Comparison of ENCODE assay signal across 8 mouse cellular contexts in genomic region chr11:7062566-7062965, GRCm38 (mm10). TPM values are rescaled to one million over a fixed set of nuclear protein-coding genes. Genes with fewer than 3 reads are reported as not detected.
DNase-seq lines count a peak whose midpoint lies in the region; ATAC-seq and TF ChIP-seq lines count a peak whose summit lies in the region.

No protein-coding gene starts in this region.

- H3K27me3 ChIP-seq in heart, embryonic 10.5 days (ENCODE audit: insufficient read depth, poor library complexity, severe bottlenecking), result peaks cover 92% of the 10 kb centered on the region
- 0 out of 2 replicates have a peak, but pooled peaks cover 2% of the 10 kb centered on the region for H3K27me3 ChIP-seq in heart, adult 2 months (ENCODE audit: control insufficient read depth, insufficient read depth, low read length)
- H3K27me3 ChIP-seq in limb, embryonic 12.5 days, result peaks cover 95% of the 10 kb centered on the region

- no peak for ATAC-seq in limb, embryonic 12.5 days (ENCODE audit: insufficient number of reproducible peaks, insufficient read depth, low FRiP score, low TSS enrichment, low read depth)
- ATAC-seq in CD4-positive, CD25-positive, alpha-beta regulatory T cell, adult 4 months, result no peak

- no peak for DNase-seq in heart, embryonic 10.5 days (ENCODE audit: low spot score)
- DNase-seq in heart, adult 2 months, result no peak
- DNase-seq in right cerebral cortex, adult 18-20 months, result peak; percentile 23
- DNase-seq in right cerebral cortex, postnatal 4 days, result no peak
- DNase-seq in adrenal gland, adult 2 months, result no peak
- no peak for DNase-seq in layer of hippocampus, postnatal 10 days (ENCODE audit: low spot score in 2 of 2)

- H3K36me3 ChIP-seq in heart, embryonic 10.5 days, result no peaks in the 10 kb centered on the region
- H3K36me3 ChIP-seq in heart, adult 2 months (ENCODE audit: control insufficient read depth, insufficient read depth, low read length), result no peaks in the 10 kb centered on the region
- no peaks in the 10 kb centered on the region for H3K36me3 ChIP-seq in limb, embryonic 12.5 days

- no peak for TF ChIP-seq POLR2A in heart, adult 2 months (IDR thresholded peaks at IDR 0.05; ENCODE audit: insufficient read depth, low read depth, low read length)

- no peak overlapping the region for H3K9ac ChIP-seq in heart, adult 2 months (ENCODE audit: low read depth, low read length)
- H3K9ac ChIP-seq in limb, embryonic 12.5 days (replicated peaks), result no peak overlapping the region; the same call in 1 of the 2 replicates

- WGBS in heart, embryonic 10.5 days, result 17% methylated on average over 10 of the region's 10 CpGs
- 21% methylated on average over 10 of the region's 10 CpGs for WGBS in heart, adult 2 months
- 12% methylated on average over 10 of the region's 10 CpGs for WGBS in limb, embryonic 12.5 days

- H3K9me3 ChIP-seq in heart, embryonic 10.5 days, result no peaks in the 10 kb centered on the region
- no peaks in the 10 kb centered on the region for H3K9me3 ChIP-seq in limb, embryonic 12.5 days

- TF ChIP-seq CTCF in heart, adult 2 months (IDR thresholded peaks at IDR 0.05), result no peak

- H3K4me3 ChIP-seq in heart, embryonic 10.5 days, result peak overlapping the region; percentile 76
- no peak overlapping the region for H3K4me3 ChIP-seq in heart, adult 2 months
- peak overlapping the region; percentile 57 for H3K4me3 ChIP-seq in limb, embryonic 12.5 days (replicated peaks)

- intact Hi-C loops in heart, adult 2 months (cut with DNase I), result no loop called here

- H3K27ac ChIP-seq in heart, embryonic 10.5 days, result peak overlapping the region; percentile 86; the same call in 1 of the 2 replicates
- H3K27ac ChIP-seq in heart, adult 2 months, result no peak overlapping the region
- H3K27ac ChIP-seq in limb, embryonic 12.5 days, result no peak overlapping the region

- no peaks in the 10 kb centered on the region for H3K79me2 ChIP-seq in heart, adult 2 months (replicated peaks; ENCODE audit: control insufficient read depth, insufficient read depth, low read length)

- peaks cover 29% of the 10 kb centered on the region for H3K4me1 ChIP-seq in heart, embryonic 10.5 days
- H3K4me1 ChIP-seq in heart, adult 2 months (ENCODE audit: control insufficient read depth, insufficient read depth, low read length), result no peaks in the 10 kb centered on the region
- H3K4me1 ChIP-seq in limb, embryonic 12.5 days (replicated peaks), result peaks cover 23% of the 10 kb centered on the region

- peak overlapping the region; percentile 79 for H3K4me2 ChIP-seq in limb, embryonic 12.5 days

- TF ChIP-seq EP300 in heart, adult 2 months (IDR thresholded peaks at IDR 0.05; ENCODE audit: insufficient read depth, low read depth, low read length), result no peak

RNA-seq across cellular contexts. Expression of gene Adcy1, which starts 0.7 kb away (rescaled TPM):
- 1.9 and 2.0 TPM in 2 replicates for polyA plus RNA-seq in heart, embryonic 10.5 days (2016; fragmentation: Nextera tagmentation; extraction: Ambion mirVana)
- 1 to 10 TPM; 1.2 to 1.6 TPM for total RNA-seq in heart, adult 2 months (2021)
- polyA plus RNA-seq in heart, adult 2 months (2012; rRNA removed), result 2.3 and 3.7 TPM in 2 replicates
- polyA plus RNA-seq in limb, embryonic 12.5 days (2016; fragmentation: Nextera tagmentation; extraction: Ambion mirVana), result 0.81 and 0.89 TPM in 2 replicates
- total RNA-seq in adrenal gland, adult 2 months (2021), result 1 to 10 TPM; 2.5 to 3.1 TPM
- polyA plus RNA-seq in adrenal gland, adult 2 months (2012; rRNA removed), result 1.0 and 1.1 TPM in 2 replicates
- total RNA-seq in layer of hippocampus, postnatal 10 days (2021), result 100 to 1,000 TPM; 191 to 208 TPM
- not detected for polyA plus RNA-seq in CD4-positive, CD25-positive, alpha-beta regulatory T cell, adult 4 months (2017; shearing (Covaris generic))
